Mouse (Mus musculus) ES-E14 (cell line): Measurements from ENCODE around the gene Galnt6.

Experiments
- CHD2 ChIP-seq: IDR thresholded peaks from 2 replicates; pipeline ENCODE4 v1.6.1; 2014; ENCODE audit warnings: mild to moderate bottlenecking, low read depth, low read length, inconsistent platforms
- HCFC1 ChIP-seq: IDR thresholded peaks from 2 replicates; pipeline ENCODE4 v1.6.1; 2012; ENCODE audit warnings: low read length, inconsistent platforms, borderline replicate concordance; ENCODE audit not compliant: insufficient read depth
- MAFK ChIP-seq: IDR thresholded peaks from 2 replicates; pipeline ENCODE4 v1.6.1; 2014; ENCODE audit warnings: mild to moderate bottlenecking, low read depth, low read length, inconsistent platforms; ENCODE audit not compliant: insufficient read depth
- ZC3H11A ChIP-seq: IDR thresholded peaks from 2 replicates; pipeline ENCODE4 v1.6.1; 2012; ENCODE audit warnings: low read depth, mild to moderate bottlenecking, inconsistent platforms, low read length, borderline replicate concordance
- ZNF384 ChIP-seq: IDR thresholded peaks from 2 replicates; pipeline ENCODE4 v1.6.1; 2012; ENCODE audit warnings: low read depth, low read length, inconsistent platforms

GRCm38 (mm10) chr15:100735953-100736300 is 6.8 kb upstream of the Galnt6 start:
- TF ChIP-seq MAFK, result no peak
- TF ChIP-seq HCFC1, result no peak
- TF ChIP-seq ZNF384, result no peak
- TF ChIP-seq CHD2, result no peak
- TF ChIP-seq ZC3H11A, result no peak
